Mouse (Mus musculus): ENCODE data around the gene Ankrd6.

DNA sequence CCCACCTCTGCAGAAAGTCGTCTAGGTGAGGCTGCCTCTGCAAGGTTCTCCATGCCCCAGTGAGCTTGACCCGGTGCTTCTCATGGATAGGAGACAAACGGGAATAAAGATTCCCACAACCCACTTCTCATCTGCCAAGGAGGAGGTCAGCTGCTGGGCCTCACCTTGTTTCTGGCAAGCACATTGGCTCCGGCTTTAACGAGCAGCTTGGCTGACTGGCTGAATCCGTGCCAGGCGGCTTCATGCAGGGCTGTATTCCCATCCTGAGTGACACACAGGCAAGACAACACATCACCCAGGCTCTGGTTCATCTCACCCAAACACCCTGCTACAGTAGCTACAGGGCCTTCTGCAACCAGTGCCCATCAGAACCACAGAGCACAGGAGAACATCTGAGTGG, 123.7 kb downstream of the Ankrd6 start:
- TF ChIP-seq POLR2A (IDR thresholded peaks at IDR 0.05; ENCODE audit: insufficient read depth, low read depth, low read length) (no peak), CTCF (IDR thresholded peaks at IDR 0.05; ENCODE audit: insufficient read depth, low read depth, low read length) (no peak)
